Mouse (Mus musculus) limb, embryonic 11.5 days (tissue): ENCODE data around the gene Gda. TPM values are rescaled to one million over a fixed set of nuclear protein-coding genes. Genes with fewer than 3 reads are reported as not detected.

ENCODE experiments used
- ATAC-seq: fragments of 200-750 bp; cut with Nextera tagmentation; 2 replicates; pipeline ENCODE4 v1.8.0; 2017; ENCODE audit warnings: low read depth; ENCODE audit not compliant: insufficient number of reproducible peaks, low FRiP score, low TSS enrichment
- DNase-seq: peaks from one replicate; pipeline ENCODE4 v3.0.0-alpha.2; 2015; ENCODE audit warnings: low spot score
- H3K27ac ChIP-seq: fragments of 300-500 bp; sonication (generic); replicated peaks from 2 replicates; pipeline ENCODE4 v1.5.1; 2014; ENCODE audit warnings: low read depth, mild to moderate bottlenecking, low read length
- H3K27me3 ChIP-seq: fragments of 300-500 bp; sonication (generic); 2 replicates; pipeline ENCODE4 v1.6.1; 2014; ENCODE audit warnings: mild to moderate bottlenecking, low read length, mixed read lengths; ENCODE audit not compliant: control insufficient read depth, insufficient read depth
- H3K36me3 ChIP-seq: fragments of 300-500 bp; sonication (generic); 2 replicates; pipeline ENCODE4 v1.6.1; 2014; ENCODE audit warnings: mild to moderate bottlenecking, low read length, moderate library complexity, mixed read lengths; ENCODE audit not compliant: control insufficient read depth, insufficient read depth
- H3K4me1 ChIP-seq: fragments of 300-500 bp; sonication (generic); 2 replicates; pipeline ENCODE4 v1.6.1; 2014; ENCODE audit warnings: low read length, mixed read lengths; ENCODE audit not compliant: control insufficient read depth, insufficient read depth
- H3K4me2 ChIP-seq: fragments of 300-500 bp; sonication (generic); 2 replicates; pipeline ENCODE4 v1.6.1; 2014; ENCODE audit warnings: low read depth, mild to moderate bottlenecking, moderate library complexity; ENCODE audit not compliant: severe bottlenecking
- H3K4me3 ChIP-seq: fragments of 300-500 bp; sonication (generic); 2 replicates; pipeline ENCODE4 v1.5.1; 2014; ENCODE audit warnings: low read depth, low read length
- H3K9ac ChIP-seq: fragments of 300-500 bp; sonication (generic); 2 replicates; pipeline ENCODE4 v1.6.1; 2014; ENCODE audit warnings: mild to moderate bottlenecking, low read length
- H3K9me3 ChIP-seq: fragments of 300-500 bp; sonication (generic); 2 replicates; pipeline ENCODE4 v1.6.1; 2016; ENCODE audit warnings: low read length; ENCODE audit not compliant: control insufficient read depth
- WGBS: fragments of 180-500 bp; shearing (Covaris S2); extraction: QIAGEN DNeasy Blood & Tissue Kit; methylation state at CpG from one replicate; pipeline ENCODE4 v1.1.7; 2014; 5-methylcytosine and 5-hydroxymethylcytosine counted together
- polyA plus RNA-seq: library from polyadenylated mRNA; unstranded; fragments of >200 nt; fragmentation: Nextera tagmentation; extraction: Ambion mirVana; gene quantifications from 2 replicates; pipeline ENCODE4 v1.2.1, GENCODE M21; 2014

Gene Gda
- polyA plus RNA-seq, 1 experiment from 2014 or later: not detected

DNA sequence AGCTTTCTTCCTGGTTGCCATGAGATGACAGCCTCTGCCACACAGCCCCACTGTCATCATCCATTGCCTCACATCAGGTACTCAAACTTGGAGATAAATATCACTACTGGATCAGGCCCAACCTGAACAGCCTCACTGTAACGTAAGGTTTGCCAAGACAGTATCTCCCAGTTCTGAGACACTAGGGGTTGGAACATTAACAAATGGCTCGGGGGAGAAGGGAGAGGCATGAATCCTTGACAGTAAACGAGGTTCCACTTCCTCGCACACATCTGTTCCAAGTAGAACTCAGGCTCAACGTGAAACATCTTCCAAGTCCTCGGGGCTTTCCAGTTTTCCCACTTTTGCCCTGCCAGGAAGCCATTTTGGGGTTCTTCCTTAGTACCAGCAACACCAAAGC is 123.6 kb downstream of the Gda start:
- no peaks in the 10 kb centered on the region for H3K9me3 ChIP-seq
- no peak overlapping the region for H3K27ac ChIP-seq
- no peaks in the 10 kb centered on the region for H3K36me3 ChIP-seq
- H3K4me3 ChIP-seq: no peak overlapping the region
- no peak overlapping the region for H3K9ac ChIP-seq
- H3K4me1 ChIP-seq: no peaks in the 10 kb centered on the region
- H3K27me3 ChIP-seq: no peaks in the 10 kb centered on the region
- DNase-seq (no peak), ATAC-seq (no peak)
- H3K4me2 ChIP-seq: no peak overlapping the region
- 87% methylated on average over 6 of the region's 6 CpGs for WGBS

DNA sequence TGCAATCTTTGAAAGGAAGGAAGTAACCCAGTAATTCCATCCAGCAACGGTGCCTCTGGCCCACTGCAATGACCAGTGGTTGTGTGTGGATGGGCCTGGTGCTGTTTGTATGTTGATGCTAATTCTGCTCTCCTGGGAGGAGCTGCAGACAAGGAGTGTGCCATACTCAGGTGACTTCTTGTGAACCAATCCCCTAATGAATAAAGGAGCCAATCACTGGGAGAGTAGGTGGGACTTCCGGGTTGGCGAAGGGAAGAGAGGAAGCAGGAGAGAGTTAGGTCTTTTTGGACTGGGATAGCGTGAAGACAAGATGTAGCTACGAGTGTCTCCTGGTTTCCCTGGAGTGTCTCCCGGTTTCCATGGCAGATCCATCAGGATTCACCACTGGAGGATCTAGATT is 126.6 kb downstream of the Gda start:
- Histone ChIP-seq H3K27ac (no peak overlapping the region), H3K9ac (no peak overlapping the region), H3K9me3 (no peaks in the 10 kb centered on the region), H3K4me1 (no peaks in the 10 kb centered on the region), H3K27me3 (no peaks in the 10 kb centered on the region), H3K36me3 (no peaks in the 10 kb centered on the region), H3K4me3 (no peak overlapping the region), H3K4me2 (no peak overlapping the region)
- ATAC-seq: no peak
- no peak for DNase-seq
- WGBS: 95% methylated on average over 6 of the region's 6 CpGs

Other genes with a start within 250 kb of the Gda start
- gene Zfand5, start 201.2 kb downstream of the Gda start, polyA plus RNA-seq: 119 and 128 TPM in 2 replicates
- 71.1 and 72.5 TPM in 2 replicates for gene 1110059E24Rik, start 179.5 kb upstream of the Gda start, polyA plus RNA-seq
- 33.8 and 34.0 TPM in 2 replicates for gene Abhd17b, start 179.7 kb upstream of the Gda start, polyA plus RNA-seq